In genomic region chr2:19519768-19520167, GRCm38 (mm10) we compare ENCODE assay signal across 8 mouse cellular contexts. TPM values are rescaled to one million over a fixed set of nuclear protein-coding genes. Genes with fewer than 3 reads are reported as not detected.
DNase-seq lines count a peak whose midpoint lies in the region; ATAC-seq lines count a peak whose summit lies in the region.

No protein-coding gene starts in this region.

- WGBS in intestine, embryonic 14.5 days, result 4% methylated on average over 7 of the region's 7 CpGs
- 3% methylated on average over 7 of the region's 7 CpGs for WGBS in intestine, embryonic 16.5 days
- 3% methylated on average over 7 of the region's 7 CpGs for WGBS in forebrain, embryonic 11.5 days
- WGBS in hindbrain, embryonic 15.5 days, result 4% methylated on average over 7 of the region's 7 CpGs
- 5% methylated on average over 7 of the region's 7 CpGs for WGBS in midbrain, embryonic 10.5 days

- no peaks in the 10 kb centered on the region for H3K9me3 ChIP-seq in intestine, embryonic 14.5 days (ENCODE audit: control insufficient read depth, low read length)
- no peaks in the 10 kb centered on the region for H3K9me3 ChIP-seq in intestine, embryonic 16.5 days (ENCODE audit: control insufficient read depth, low read length)
- H3K9me3 ChIP-seq in forebrain, embryonic 11.5 days (ENCODE audit: control insufficient read depth, low read length), result no peaks in the 10 kb centered on the region
- H3K9me3 ChIP-seq in hindbrain, embryonic 15.5 days, result no peaks in the 10 kb centered on the region
- H3K9me3 ChIP-seq in midbrain, embryonic 10.5 days (replicated peaks), result no peaks in the 10 kb centered on the region

- no peaks in the 10 kb centered on the region for H3K36me3 ChIP-seq in intestine, embryonic 14.5 days (ENCODE audit: control insufficient read depth, insufficient read depth, low read length)
- H3K36me3 ChIP-seq in intestine, embryonic 16.5 days (ENCODE audit: control insufficient read depth, insufficient read depth, low read length), result no peaks in the 10 kb centered on the region
- no peaks in the 10 kb centered on the region for H3K36me3 ChIP-seq in forebrain, embryonic 11.5 days (ENCODE audit: control insufficient read depth, insufficient read depth, low read length)
- H3K36me3 ChIP-seq in hindbrain, embryonic 15.5 days, result no peaks in the 10 kb centered on the region
- H3K36me3 ChIP-seq in midbrain, embryonic 10.5 days, result no peaks in the 10 kb centered on the region

- no peak overlapping the region for H3K27ac ChIP-seq in intestine, embryonic 14.5 days (ENCODE audit: low read depth)
- H3K27ac ChIP-seq in intestine, embryonic 16.5 days (ENCODE audit: low read length), result no peak overlapping the region
- no peak overlapping the region for H3K27ac ChIP-seq in forebrain, embryonic 11.5 days (ENCODE audit: low read depth, low read length)
- no peak overlapping the region for H3K27ac ChIP-seq in hindbrain, embryonic 15.5 days (replicated peaks)
- no peak overlapping the region for H3K27ac ChIP-seq in midbrain, embryonic 10.5 days (replicated peaks)

- H3K4me2 ChIP-seq in intestine, embryonic 14.5 days (ENCODE audit: low read length), result no peak overlapping the region
- no peak overlapping the region for H3K4me2 ChIP-seq in intestine, embryonic 16.5 days (ENCODE audit: low read depth, low read length)
- H3K4me2 ChIP-seq in forebrain, embryonic 11.5 days (ENCODE audit: low read depth, low read length, severe bottlenecking), result no peak overlapping the region
- H3K4me2 ChIP-seq in hindbrain, embryonic 15.5 days, result peak overlapping the region; percentile 8; the same call in 1 of the 2 replicates

- no peak overlapping the region for H3K9ac ChIP-seq in intestine, embryonic 14.5 days (ENCODE audit: low read length)
- no peak overlapping the region for H3K9ac ChIP-seq in intestine, embryonic 16.5 days (ENCODE audit: low read depth, low read length)
- no peak overlapping the region for H3K9ac ChIP-seq in forebrain, embryonic 11.5 days (ENCODE audit: low read length)
- no peak overlapping the region for H3K9ac ChIP-seq in hindbrain, embryonic 15.5 days

- H3K27me3 ChIP-seq in intestine, embryonic 14.5 days (replicated peaks; ENCODE audit: control insufficient read depth, insufficient read depth, low read length), result peaks cover 9% of the 10 kb centered on the region; the same call in 1 of the 2 replicates
- 0 out of 2 replicates have a peak, but pooled peaks cover 8% of the 10 kb centered on the region for H3K27me3 ChIP-seq in intestine, embryonic 16.5 days (replicated peaks; ENCODE audit: control insufficient read depth, insufficient read depth, low read length)
- H3K27me3 ChIP-seq in forebrain, embryonic 11.5 days (ENCODE audit: control insufficient read depth, insufficient read depth, low read length), result peaks cover 3% of the 10 kb centered on the region; the same call in 1 of the 2 replicates
- H3K27me3 ChIP-seq in hindbrain, embryonic 15.5 days, result peaks cover 5% of the 10 kb centered on the region; the same call in 1 of the 2 replicates
- peaks cover 57% of the 10 kb centered on the region for H3K27me3 ChIP-seq in midbrain, embryonic 10.5 days (ENCODE audit: low read depth, poor library complexity, severe bottlenecking)

- no peaks in the 10 kb centered on the region for H3K4me1 ChIP-seq in intestine, embryonic 14.5 days (replicated peaks; ENCODE audit: control insufficient read depth, insufficient read depth, low read length)
- no peaks in the 10 kb centered on the region for H3K4me1 ChIP-seq in intestine, embryonic 16.5 days (ENCODE audit: control insufficient read depth, insufficient read depth, low read length)
- H3K4me1 ChIP-seq in forebrain, embryonic 11.5 days (replicated peaks; ENCODE audit: control insufficient read depth, insufficient read depth, low read length), result no peaks in the 10 kb centered on the region
- H3K4me1 ChIP-seq in hindbrain, embryonic 15.5 days (replicated peaks), result peaks cover 5% of the 10 kb centered on the region
- peaks cover 17% of the 10 kb centered on the region for H3K4me1 ChIP-seq in midbrain, embryonic 10.5 days

- DNase-seq in intestine, embryonic 14.5 days (ENCODE audit: low spot score), result peak; percentile 70
- DNase-seq in c-Kit-positive CD71-negative TER-119-negative erythroid progenitor cells, embryonic 14.5 days (ENCODE audit: low read depth), result peak; percentile 28
- peak; percentile 76 for DNase-seq in forebrain, embryonic 11.5 days (ENCODE audit: low spot score)
- peak; percentile 42 to 73 for DNase-seq in layer of hippocampus, postnatal 25 days (ENCODE audit: extremely low spot score in 1 of 2, low spot score in 1 of 2)
- DNase-seq in midbrain, embryonic 10.5 days (ENCODE audit: low spot score), result peak; percentile 57
- peak; percentile 61 for DNase-seq in right cerebral cortex, postnatal 4 days

- no peak for ATAC-seq in intestine, embryonic 14.5 days (replicated peaks; ENCODE audit: low FRiP score, low TSS enrichment, low read depth)
- ATAC-seq in intestine, embryonic 16.5 days, result no peak; the same call in 1 of the 2 replicates
- ATAC-seq in forebrain, embryonic 11.5 days (replicated peaks; ENCODE audit: low FRiP score), result peak; percentile 86
- peak; percentile 71; the same call in 1 of the 2 replicates for ATAC-seq in hindbrain, embryonic 15.5 days (ENCODE audit: low FRiP score, low read depth)

- no peak overlapping the region for H3K4me3 ChIP-seq in intestine, embryonic 14.5 days (ENCODE audit: low read depth, low read length)
- H3K4me3 ChIP-seq in intestine, embryonic 16.5 days (ENCODE audit: low read length), result no peak overlapping the region
- no peak overlapping the region for H3K4me3 ChIP-seq in forebrain, embryonic 11.5 days (ENCODE audit: low read depth, low read length)
- no peak overlapping the region for H3K4me3 ChIP-seq in hindbrain, embryonic 15.5 days
- no peak overlapping the region for H3K4me3 ChIP-seq in midbrain, embryonic 10.5 days

RNA-seq across cellular contexts. Expression of gene 4921504E06Rik, which starts 33.9 kb away (rescaled TPM):
- not detected in 2 replicates for polyA plus RNA-seq in intestine, embryonic 14.5 days (2014; fragmentation: Nextera tagmentation; extraction: Ambion mirVana)
- not detected in 2 replicates for polyA plus RNA-seq in intestine, embryonic 16.5 days (2015; fragmentation: Nextera tagmentation; extraction: Ambion mirVana)
- not detected in 2 replicates for polyA plus RNA-seq in forebrain, embryonic 11.5 days (2014; fragmentation: Nextera tagmentation; extraction: Ambion mirVana)
- polyA plus RNA-seq in hindbrain, embryonic 15.5 days (2015; fragmentation: Nextera tagmentation; extraction: Ambion mirVana), result 0.10 and 0.17 TPM in 2 replicates
- total RNA-seq in layer of hippocampus, postnatal 25 days (2021), result not detected
- not detected in 2 replicates for polyA plus RNA-seq in midbrain, embryonic 10.5 days (2016; fragmentation: Nextera tagmentation; extraction: Ambion mirVana)

Comparison
In these comparisons a context has a peak if more than half of its experiments do, and no peak if none do; other contexts are left out.
1. ATAC-seq: peak in forebrain, embryonic 11.5 days (single experiment) and hindbrain, embryonic 15.5 days (single experiment); none in intestine, embryonic 14.5 days (single experiment) and intestine, embryonic 16.5 days (single experiment).
2. Peak in every context shown above with its lines, with median percentiles within 50 percentile points of each other: DNase-seq.